11 mouse cellular contexts compared by ENCODE assay signal in genomic region chr2:152814213-152814874, GRCm38 (mm10). TPM values are rescaled to one million over a fixed set of nuclear protein-coding genes. Genes with fewer than 3 reads are reported as not detected.
DNase-seq lines count a peak whose midpoint lies in the region; ATAC-seq and TF ChIP-seq lines count a peak whose summit lies in the region.
"Had no signal": no experiment of that assay in that cellular context is flagged by ENCODE, and none has a peak within 500 bp of the region (broad histone marks: within the 10 kb centered on the region; RNA-seq: fewer than 3 reads in every experiment).

No protein-coding gene starts in this region.

- H3K4me2 ChIP-seq in heart, embryonic 12.5 days: no peak overlapping the region
- H3K4me2 ChIP-seq: neural tube, embryonic 13.5 days had no signal

- no peak for TF ChIP-seq POLR2A in liver, adult 2 months (IDR thresholded peaks at IDR 0.05; ENCODE audit: extremely low read depth, insufficient read depth, low read length)

- TF ChIP-seq CTCF in liver, adult 2 months (IDR thresholded peaks at IDR 0.05; ENCODE audit: low read depth, low read length): no peak

- no peak overlapping the region for H3K4me3 ChIP-seq in heart, embryonic 12.5 days
- no peak overlapping the region for H3K4me3 ChIP-seq in liver, adult 2 months (ENCODE audit: insufficient read depth, low read depth, low read length)
- H3K4me3 ChIP-seq in hindbrain, embryonic 10.5 days: no peak overlapping the region
- H3K4me3 ChIP-seq: neural tube, embryonic 13.5 days had no signal

- peak; percentile 69 for ATAC-seq in heart, embryonic 12.5 days (ENCODE audit: insufficient number of reproducible peaks, low FRiP score)
- ATAC-seq: forebrain, embryonic 16.5 days had no signal

- H3K9me3 ChIP-seq in heart, embryonic 12.5 days (replicated peaks): no peaks in the 10 kb centered on the region
- H3K9me3 ChIP-seq in hindbrain, embryonic 10.5 days: no peaks in the 10 kb centered on the region
- H3K9me3 ChIP-seq: neural tube, embryonic 13.5 days had no signal

- peaks cover 74% of the 10 kb centered on the region for H3K4me1 ChIP-seq in heart, embryonic 12.5 days (replicated peaks)
- peaks cover 48% of the 10 kb centered on the region for H3K4me1 ChIP-seq in liver, adult 2 months (ENCODE audit: control insufficient read depth, insufficient read depth, low read length)
- H3K4me1 ChIP-seq in hindbrain, embryonic 10.5 days (replicated peaks): peaks cover 64% of the 10 kb centered on the region

- no peaks in the 10 kb centered on the region for H3K27me3 ChIP-seq in heart, embryonic 12.5 days (replicated peaks)
- H3K27me3 ChIP-seq in liver, adult 2 months (ENCODE audit: control insufficient read depth, insufficient read depth, low read length): no peaks in the 10 kb centered on the region
- H3K27me3 ChIP-seq in hindbrain, embryonic 10.5 days (ENCODE audit: insufficient read depth, poor library complexity, severe bottlenecking): no peaks in the 10 kb centered on the region
- H3K27me3 ChIP-seq: neural tube, embryonic 13.5 days had no signal

- peaks cover 64% of the 10 kb centered on the region for H3K79me2 ChIP-seq in liver, adult 2 months (ENCODE audit: control insufficient read depth, insufficient read depth, low read length)

- peak overlapping the region; percentile 73 for H3K27ac ChIP-seq in heart, embryonic 12.5 days (ENCODE audit: poor library complexity, severe bottlenecking)
- H3K27ac ChIP-seq in liver, adult 2 months (replicated peaks; ENCODE audit: insufficient read depth, low read depth, low read length): peak overlapping the region; percentile 80
- H3K27ac ChIP-seq in hindbrain, embryonic 10.5 days: no peak overlapping the region
- H3K27ac ChIP-seq: neural tube, embryonic 13.5 days had no signal

- peaks cover 8% of the 10 kb centered on the region for H3K36me3 ChIP-seq in heart, embryonic 12.5 days
- no peaks in the 10 kb centered on the region for H3K36me3 ChIP-seq in liver, adult 2 months (ENCODE audit: control insufficient read depth, insufficient read depth, low read length)
- H3K36me3 ChIP-seq in hindbrain, embryonic 10.5 days: peaks cover 36% of the 10 kb centered on the region

- 49% methylated on average over 6 of the region's 6 CpGs for WGBS in heart, embryonic 12.5 days
- WGBS in liver, adult 2 months: 28% methylated on average over 6 of the region's 6 CpGs
- 92% methylated on average over 6 of the region's 6 CpGs for WGBS in hindbrain, embryonic 10.5 days

- DNase-seq in heart, adult 8-10 months (ENCODE audit: low spot score): no peak
- peak; percentile 49 for DNase-seq in 3134 (ENCODE audit: extremely low read depth, insufficient read length, low spot score)
- DNase-seq in MEL-GATA-1-ER (ENCODE audit: extremely low read depth, low read depth): peak; percentile 81
- peak; percentile 96 for DNase-seq in liver, adult 2 months (ENCODE audit: extremely low read depth, low read depth, low spot score)
- DNase-seq in hindbrain, embryonic 10.5 days (ENCODE audit: low spot score): no peak
- no peak for DNase-seq in right cerebral cortex, postnatal 4 days
- DNase-seq in ovary, postnatal 10 days (ENCODE audit: low spot score): no peak
- DNase-seq: cerebellum, postnatal 14 days had no signal

- no peak overlapping the region for H3K9ac ChIP-seq in heart, embryonic 12.5 days
- no peak overlapping the region for H3K9ac ChIP-seq in liver, adult 2 months (ENCODE audit: low read depth, low read length)
- H3K9ac ChIP-seq: neural tube, embryonic 13.5 days had no signal

RNA-seq across cellular contexts. Expression of gene Bcl2l1, which starts 17.2 kb away (rescaled TPM):
- 83.0 and 85.9 TPM in 2 replicates for polyA plus RNA-seq in heart, embryonic 12.5 days (2016; fragmentation: Nextera tagmentation; extraction: Ambion mirVana)
- total RNA-seq in heart, adult 8-10 months (2022): 10 to 100 TPM; 46.9 to 66.6 (median 51.4) TPM
- total RNA-seq in liver, adult 2 months (2014; rRNA removed): 14.9 and 16.1 TPM in 2 replicates
- 30.4 and 33.8 TPM in 2 replicates for polyA plus RNA-seq in liver, adult 2 months (2012; rRNA removed)
- polyA plus RNA-seq in hindbrain, embryonic 10.5 days (2016; fragmentation: Nextera tagmentation; extraction: Ambion mirVana): 110 and 128 TPM in 2 replicates

RNA-seq across cellular contexts. Expression of gene Tpx2, which starts 33.4 kb away (rescaled TPM):
- polyA plus RNA-seq in heart, embryonic 12.5 days (2016; fragmentation: Nextera tagmentation; extraction: Ambion mirVana): 65.6 and 74.1 TPM in 2 replicates
- 1 to 10 TPM in 2 of 4 experiments, under 1 TPM in 2; 0.65 to 1.4 (median 0.91) TPM for total RNA-seq in heart, adult 8-10 months (2022)
- total RNA-seq in liver, adult 2 months (2014; rRNA removed): 0.18 and 1.1 TPM in 2 replicates
- polyA plus RNA-seq in liver, adult 2 months (2012; rRNA removed): 0.04 TPM in 1 of 2 replicates, not detected in the other
- polyA plus RNA-seq in hindbrain, embryonic 10.5 days (2016; fragmentation: Nextera tagmentation; extraction: Ambion mirVana): 106 and 137 TPM in 2 replicates

Comparison
In these comparisons a context has a peak if more than half of its experiments do, and no peak if none do; other contexts are left out.
1. DNase-seq: peak in 3134 (single experiment), MEL-GATA-1-ER (single experiment) and liver, adult 2 months (single experiment); none in heart, adult 8-10 months (single experiment), hindbrain, embryonic 10.5 days (single experiment), right cerebral cortex, postnatal 4 days (single experiment) and ovary, postnatal 10 days (single experiment).
2. RNA of gene Tpx2, which starts 33.4 kb away (polyA plus RNA-seq): 106 to 137 TPM in hindbrain, embryonic 10.5 days and 65.6 to 74.1 TPM in heart, embryonic 12.5 days; 0.04 TPM in liver, adult 2 months; every median in the first group is over 10 times any median in the second.